ENCODE assay signal across 35 mouse cellular contexts in the genomic region with DNA sequence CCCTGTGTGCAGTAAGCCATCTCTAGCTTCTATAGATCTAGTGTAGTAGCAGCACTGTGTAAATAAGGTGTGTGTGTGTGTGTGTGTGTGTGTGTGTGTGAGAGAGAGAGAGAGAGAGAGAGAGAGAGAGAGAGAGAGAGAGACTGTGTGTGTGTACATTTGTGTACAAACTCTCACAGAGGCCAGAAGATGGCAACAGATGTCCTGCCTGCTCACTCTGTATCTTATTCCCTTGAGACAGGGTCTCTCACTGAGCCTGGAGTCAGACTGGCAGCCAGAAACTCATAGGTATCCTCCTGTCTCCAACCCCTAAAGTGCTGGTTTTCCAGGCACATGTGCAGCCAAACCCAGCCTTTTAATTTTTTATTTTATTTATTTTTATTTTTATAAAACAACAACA.
"Had no signal": no experiment of that assay in that cellular context is flagged by ENCODE, and none has a peak within 500 bp of the region (broad histone marks: within the 10 kb centered on the region; RNA-seq: fewer than 3 reads in every experiment).

No protein-coding gene starts in this region.

- H3K4me3 ChIP-seq: heart, embryonic 10.5 days; heart, embryonic 12.5 days; heart, embryonic 13.5 days; heart, embryonic 15.5 days; hindbrain, embryonic 10.5 days; hindbrain, embryonic 12.5 days; hindbrain, embryonic 13.5 days; hindbrain, embryonic 15.5 days; intestine, embryonic 15.5 days; kidney, embryonic 15.5 days; layer of hippocampus, adult 2 months; left cerebral cortex, adult 2 months had no signal

- H3K9ac ChIP-seq: heart, embryonic 12.5 days; heart, embryonic 13.5 days; heart, embryonic 15.5 days; hindbrain, embryonic 12.5 days; hindbrain, embryonic 13.5 days; hindbrain, embryonic 14.5 days; hindbrain, embryonic 15.5 days; intestine, embryonic 15.5 days; kidney, embryonic 15.5 days had no signal

- H3K27ac ChIP-seq: heart, embryonic 10.5 days; heart, embryonic 13.5 days; heart, embryonic 15.5 days; hindbrain, embryonic 10.5 days; hindbrain, embryonic 12.5 days; hindbrain, embryonic 13.5 days; hindbrain, embryonic 14.5 days; hindbrain, embryonic 15.5 days; hindbrain, postnatal 0 days; intestine, embryonic 15.5 days; kidney, embryonic 15.5 days; kidney, postnatal 0 days; layer of hippocampus, adult 2 months; left cerebral cortex, adult 2 months had no signal

- H3K9me3 ChIP-seq: heart, embryonic 15.5 days; hindbrain, embryonic 10.5 days; hindbrain, embryonic 12.5 days; hindbrain, embryonic 15.5 days; intestine, embryonic 15.5 days; kidney, embryonic 15.5 days had no signal

- H3K36me3 ChIP-seq: heart, embryonic 10.5 days; heart, embryonic 12.5 days; heart, embryonic 13.5 days; heart, embryonic 15.5 days; hindbrain, embryonic 10.5 days; hindbrain, embryonic 12.5 days; hindbrain, embryonic 13.5 days; hindbrain, embryonic 15.5 days; intestine, embryonic 15.5 days; kidney, embryonic 15.5 days had no signal

- H3K4me1 ChIP-seq: heart, embryonic 10.5 days; heart, embryonic 12.5 days; heart, embryonic 13.5 days; heart, embryonic 15.5 days; hindbrain, embryonic 10.5 days; hindbrain, embryonic 12.5 days; hindbrain, embryonic 13.5 days; hindbrain, embryonic 15.5 days; intestine, embryonic 15.5 days; kidney, embryonic 15.5 days had no signal

- H3K27me3 ChIP-seq: heart, embryonic 12.5 days; heart, embryonic 13.5 days; heart, embryonic 15.5 days; hindbrain, embryonic 12.5 days; hindbrain, embryonic 13.5 days; hindbrain, embryonic 15.5 days; intestine, embryonic 15.5 days; kidney, embryonic 15.5 days had no signal

- DNase-seq: heart, postnatal 10 days; heart, postnatal 14 days; heart, postnatal 36 days; heart, postnatal 4 days; kidney, adult 11 months; kidney, adult 18-20 months; kidney, adult 2 months; kidney, adult 8-10 months; kidney, adult 9 months; kidney, postnatal 10 days; kidney, postnatal 14 days; kidney, postnatal 36 days; kidney, postnatal 4 days; layer of hippocampus, adult 9-11 months; layer of hippocampus, postnatal 36 days had no signal

- ATAC-seq: hindbrain, embryonic 16.5 days; hindbrain, postnatal 0 days; inflammation-experienced regulatory T-cells, adult 6 months; intestine, embryonic 15.5 days; intestine, embryonic 16.5 days; intestine, postnatal 0 days had no signal

- H3K4me2 ChIP-seq: heart, embryonic 11.5 days; heart, embryonic 12.5 days; heart, embryonic 13.5 days; heart, embryonic 15.5 days; hindbrain, embryonic 12.5 days; hindbrain, embryonic 13.5 days; hindbrain, embryonic 14.5 days; hindbrain, embryonic 15.5 days; intestine, embryonic 15.5 days; kidney, embryonic 15.5 days had no signal
